Mouse (Mus musculus) CD4-positive, CD25-positive, alpha-beta regulatory T cell, adult 2 months (primary cell): ENCODE data around the gene Synm.

ENCODE experiments used
- DNase-seq: peaks from one replicate; pipeline ENCODE4 v3.0.0-alpha.2; 2012; ENCODE audit warnings: low read depth, low spot score

Synm gene

DNA sequence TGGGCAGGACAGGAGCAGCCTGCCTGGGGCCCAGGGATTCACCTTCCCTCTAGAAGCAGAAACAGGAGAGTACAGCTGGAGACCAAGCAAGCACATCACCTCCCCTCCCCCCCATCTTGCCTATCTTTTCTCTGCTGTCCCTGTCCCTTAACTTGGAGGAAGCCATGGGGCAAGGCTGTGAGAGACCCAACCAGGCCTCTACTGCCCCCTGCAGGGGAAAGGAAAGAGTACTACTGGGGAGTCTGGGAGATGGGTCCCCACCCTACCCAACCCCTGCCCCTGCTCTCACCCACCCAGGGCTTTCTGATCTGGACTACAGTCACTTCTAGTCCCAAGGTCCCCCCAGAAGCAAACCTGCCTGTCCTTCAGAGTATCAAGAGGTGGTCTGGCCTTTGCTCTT is 58.7 kb downstream of the Synm start:
- DNase-seq, result peak; percentile 54

GRCm38 (mm10) chr7:67699301-67699700 is 60.2 kb downstream of the Synm start:
- no peak for DNase-seq

DNA sequence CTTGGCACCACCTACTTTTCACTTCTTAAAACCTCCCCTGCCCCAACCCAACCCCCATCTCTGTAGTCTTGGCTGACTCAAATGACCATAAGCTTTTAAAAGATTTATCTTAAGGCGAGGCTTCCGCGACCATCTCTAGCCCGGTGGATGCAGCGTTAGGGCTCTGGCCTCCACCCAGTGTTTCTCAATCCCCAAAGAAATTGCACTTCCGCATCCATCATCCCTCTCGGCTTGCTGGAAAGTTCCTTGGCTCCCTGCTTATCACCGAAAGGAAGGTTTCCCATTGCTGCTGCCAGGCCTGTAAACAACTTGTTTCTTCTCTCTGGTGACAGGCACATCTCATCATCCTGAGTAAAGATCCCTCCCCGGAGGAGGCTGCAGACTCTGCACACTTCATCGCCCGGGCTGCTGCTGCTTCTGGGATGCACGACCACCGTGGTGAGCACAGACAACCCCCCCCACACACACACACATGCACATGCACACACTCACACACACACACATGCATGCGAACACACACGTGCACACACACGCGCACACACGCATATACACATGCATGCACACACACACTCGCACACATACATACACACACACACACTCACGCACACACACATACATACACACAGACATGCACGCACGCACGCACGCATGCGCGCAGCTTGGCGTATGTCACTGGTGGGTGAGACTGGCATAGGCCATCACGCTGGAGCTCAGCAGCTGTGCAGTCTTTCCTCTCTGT is 61.5 kb downstream of the Synm start:
- DNase-seq, result no peak

DNA sequence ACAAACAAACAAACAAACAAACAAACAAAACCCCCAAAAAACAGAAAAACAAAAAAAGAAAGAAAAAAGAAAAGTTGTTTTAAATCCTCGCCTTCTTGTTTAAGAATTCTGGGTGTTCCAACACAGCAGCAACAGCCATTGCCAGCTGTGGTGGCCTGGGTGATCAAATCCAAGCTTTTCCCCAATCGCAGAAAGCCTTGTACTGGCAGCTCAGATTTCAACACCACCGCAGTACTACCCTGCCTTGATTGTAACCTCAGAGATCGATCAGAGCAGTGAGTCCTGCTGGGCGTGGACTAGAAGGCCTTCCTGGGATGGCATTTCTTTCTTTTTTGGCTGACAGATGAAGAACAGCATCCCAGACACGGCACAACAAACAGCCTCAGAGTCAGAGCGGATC is 63.6 kb downstream of the Synm start:
- no peak for DNase-seq

GRCm38 (mm10) chr7:67692791-67693538 is 66.6 kb downstream of the Synm start:
- DNase-seq, result no peak

DNA sequence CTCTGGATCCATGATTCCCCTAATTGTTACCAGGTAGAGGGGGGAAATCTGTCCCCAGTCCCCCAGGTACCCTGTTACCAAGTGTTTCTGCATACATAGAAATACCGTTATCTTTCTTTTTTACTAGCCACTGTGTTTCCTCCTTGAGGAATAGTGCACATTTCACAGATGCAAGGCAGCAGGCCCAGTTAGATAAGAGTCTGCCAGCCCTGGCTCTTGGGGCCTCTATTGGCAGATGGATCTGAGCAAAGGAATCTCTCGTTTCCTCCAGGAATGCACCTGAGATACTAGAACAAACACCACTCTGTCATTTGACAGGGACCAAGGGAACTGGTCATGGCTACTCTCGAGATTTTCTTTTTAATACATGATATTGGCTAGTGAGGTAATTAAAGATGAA is 67.4 kb downstream of the Synm start:
- no peak for DNase-seq

DNA sequence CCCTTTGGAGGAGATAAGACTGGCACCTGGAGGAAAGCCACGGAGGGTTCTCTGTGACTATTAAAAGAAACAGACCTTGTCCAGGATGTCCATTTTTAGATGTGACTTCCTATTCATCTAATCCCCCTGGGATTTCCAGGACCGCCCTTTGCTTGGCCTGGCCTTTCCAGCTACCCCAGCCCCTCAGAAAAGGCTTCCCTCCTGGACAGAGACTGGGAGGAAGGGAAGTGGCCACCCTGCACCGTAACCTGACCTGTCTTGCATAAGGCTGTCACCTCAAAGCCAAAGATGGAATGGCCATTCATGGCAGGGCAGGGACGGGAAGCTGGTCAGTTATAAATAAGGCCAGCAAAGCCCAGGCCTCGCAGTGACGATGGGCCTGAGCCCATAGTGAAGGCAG is 68.5 kb downstream of the Synm start:
- DNase-seq, result no peak

- no peak for DNase-seq
Observed at GRCm38 (mm10) chr7:67689793-67690192, 69.7 kb downstream of the Synm start.

DNA sequence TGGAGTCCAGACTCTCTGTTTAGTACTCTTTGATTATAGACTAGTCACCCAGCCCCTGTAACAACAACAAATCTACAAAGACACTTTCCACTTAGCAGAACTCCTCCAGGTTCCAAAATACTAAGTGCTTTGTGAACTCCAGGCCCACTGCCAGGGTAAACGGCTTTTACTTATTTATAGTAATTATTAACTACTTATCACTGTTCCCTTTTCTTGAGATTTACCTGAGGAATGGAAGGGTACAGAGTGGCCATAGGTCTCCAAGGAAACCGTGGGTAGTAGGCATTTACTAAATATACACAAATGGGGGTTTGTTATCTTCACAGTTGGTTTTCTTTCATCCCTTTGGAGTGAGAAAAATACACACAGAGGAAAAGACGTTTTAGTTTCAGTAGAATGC is 71.3 kb downstream of the Synm start:
- no peak for DNase-seq

- no peak for DNase-seq
Observed at GRCm38 (mm10) chr7:67686545-67686944, 73.0 kb downstream of the Synm start.

DNA sequence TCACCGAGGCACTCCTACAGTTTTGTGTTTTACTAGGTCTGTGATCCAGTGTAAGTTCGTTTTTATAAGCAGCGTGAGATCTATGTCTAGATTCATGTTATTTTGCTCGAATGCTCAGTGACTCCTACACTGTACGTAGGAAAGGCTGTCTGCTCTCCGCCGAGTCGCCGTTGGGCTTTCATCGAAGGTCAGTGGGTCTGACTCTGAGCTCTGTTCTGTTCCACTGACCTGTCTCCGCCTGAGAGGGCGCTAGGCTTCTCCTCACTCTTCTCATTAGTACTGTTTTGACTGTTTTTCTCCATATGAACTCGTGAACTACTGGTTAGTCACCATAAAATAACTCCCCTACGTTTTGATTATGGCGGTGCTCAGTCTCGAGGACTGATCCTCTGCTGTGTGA is 76.5 kb downstream of the Synm start:
- DNase-seq, result no peak

DNA sequence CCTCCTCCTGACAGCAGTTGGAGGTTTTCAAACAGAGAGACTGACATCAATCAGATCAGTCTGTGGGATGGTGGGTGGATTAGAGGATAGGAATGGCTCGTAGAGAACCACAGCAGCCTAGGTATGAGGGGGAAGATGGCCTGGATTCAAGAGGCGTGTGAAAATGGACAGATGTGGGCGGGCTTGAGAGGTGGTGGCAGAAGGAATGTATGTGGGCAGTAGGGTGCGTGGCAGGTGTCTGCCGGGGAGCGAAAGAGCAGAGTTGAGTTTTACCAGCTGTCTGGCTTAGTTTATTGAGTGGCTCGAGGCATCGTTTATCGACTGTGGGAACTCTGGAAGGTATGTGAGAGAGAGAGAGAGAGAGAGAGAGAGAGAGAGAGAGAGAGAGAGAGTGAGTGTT is 78.5 kb downstream of the Synm start:
- DNase-seq, result no peak
